Mouse (Mus musculus) forebrain, postnatal 0 days (tissue): Measurements from ENCODE around the gene Mboat2. TPM values are rescaled to one million over a fixed set of nuclear protein-coding genes. Genes with fewer than 3 reads are reported as not detected.

Experiments
- ATAC-seq: fragments of 200-750 bp; cut with Nextera tagmentation; 2 replicates; pipeline ENCODE4 v1.8.0; 2017; ENCODE audit warnings: mild to moderate bottlenecking, moderate library complexity
- DNase-seq: peaks from one replicate; pipeline ENCODE4 v3.0.0-alpha.2; 2015
- H3K27ac ChIP-seq: fragments of 300-500 bp; sonication (generic); 2 replicates; pipeline ENCODE4 v1.5.1; 2014; ENCODE audit warnings: low read depth, mild to moderate bottlenecking, antibody characterized with exemption, low read length, moderate library complexity, mixed read lengths
- H3K27me3 ChIP-seq: fragments of 300-500 bp; sonication (generic); 2 replicates; pipeline ENCODE4 v1.6.1; 2014; ENCODE audit warnings: mild to moderate bottlenecking, low read length, mixed read lengths; ENCODE audit not compliant: insufficient read depth
- H3K36me3 ChIP-seq: fragments of 300-500 bp; sonication (generic); 2 replicates; pipeline ENCODE4 v1.6.1; 2014; ENCODE audit warnings: mild to moderate bottlenecking, moderate library complexity; ENCODE audit not compliant: insufficient read depth
- H3K4me1 ChIP-seq: fragments of 300-500 bp; sonication (generic); 2 replicates; pipeline ENCODE4 v1.6.1; 2014; ENCODE audit warnings: antibody characterized with exemption; ENCODE audit not compliant: insufficient read depth
- H3K4me2 ChIP-seq: fragments of 300-500 bp; sonication (generic); 2 replicates; pipeline ENCODE4 v1.6.1; 2014; ENCODE audit warnings: low read depth, mild to moderate bottlenecking, moderate library complexity
- H3K4me3 ChIP-seq: fragments of 300-500 bp; sonication (generic); 2 replicates; pipeline ENCODE4 v1.5.1; 2014; ENCODE audit warnings: low read depth, low read length, mixed read lengths
- H3K9ac ChIP-seq: fragments of 300-500 bp; sonication (generic); 2 replicates; pipeline ENCODE4 v1.6.1; 2014; ENCODE audit warnings: mild to moderate bottlenecking
- H3K9me3 ChIP-seq: fragments of 300-500 bp; sonication (generic); 2 replicates; pipeline ENCODE4 v1.6.1; 2016; ENCODE audit warnings: low read length
- CTCF ChIP-seq: sonication (generic); IDR thresholded peaks from 2 replicates; pipeline ENCODE4 v1.5.1; 2016; ENCODE audit warnings: antibody characterized with exemption, control low read depth, low read depth
- WGBS: fragments of 180-500 bp; shearing (Covaris S2); extraction: QIAGEN DNeasy Blood & Tissue Kit; methylation state at CpG from one replicate; pipeline ENCODE4 v1.1.7; 2014; 5-methylcytosine and 5-hydroxymethylcytosine counted together
- polyA plus RNA-seq: library from polyadenylated mRNA; unstranded; fragments of >200 nt; fragmentation: Nextera tagmentation; extraction: Ambion mirVana; gene quantifications from 2 replicates; pipeline ENCODE4 v1.2.1, GENCODE M21; 2015
- total RNA-seq: library from RNA; depleted of rRNA; stranded (reverse); fragments of >200 nt; gene quantifications from 2 replicates; pipeline ENCODE4 v1.2.3, GENCODE M21; 2014; rRNA removed

Gene Mboat2
- total RNA-seq = 60.2 and 69.3 TPM in 2 replicates
- 54.0 and 73.2 TPM in 2 replicates for polyA plus RNA-seq

DNA sequence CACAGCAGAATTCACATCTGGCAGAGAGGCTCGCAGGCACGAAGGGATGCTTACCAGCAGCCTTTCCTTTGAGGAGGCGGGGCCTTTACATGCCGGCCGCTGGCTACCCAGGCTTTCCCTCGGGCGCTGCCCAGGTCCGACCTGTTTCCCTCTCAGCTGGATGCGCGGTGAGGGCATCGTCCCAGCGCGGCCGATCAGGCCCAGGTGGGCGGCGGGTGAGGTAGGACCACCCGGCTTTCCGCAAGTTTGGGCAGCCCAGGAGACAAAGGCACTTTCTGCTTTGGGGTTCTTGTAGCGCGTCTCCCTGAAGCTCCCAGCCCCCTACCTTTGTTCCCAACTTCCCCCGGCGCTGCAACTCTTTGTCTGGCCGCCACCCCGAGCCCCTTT lies at the start of gene Mboat2:
Gene Mboat2 (plus strand): TSS at position 114 of the 387 bp plus-strand sequence.
- H3K9ac ChIP-seq = peak within 1 kb of the TSS; percentile 99
- peaks cover 15% of the 10 kb centered on the region for H3K4me1 ChIP-seq
- no peaks in the 10 kb centered on the region for H3K36me3 ChIP-seq
- DNase-seq = no peak
- WGBS = 2% methylated on average over 24 of the region's 24 CpGs
- peak; percentile 7 for ATAC-seq
- no peaks in the 10 kb centered on the region for H3K9me3 ChIP-seq
- no peak for TF ChIP-seq CTCF
- H3K4me2 ChIP-seq = peak within 1 kb of the TSS; percentile 72
- H3K4me3 ChIP-seq = peak within 1 kb of the TSS; percentile 97
- H3K27ac ChIP-seq = peak within 1 kb of the TSS; percentile 97
- H3K27me3 ChIP-seq = no peaks in the 10 kb centered on the region

DNA sequence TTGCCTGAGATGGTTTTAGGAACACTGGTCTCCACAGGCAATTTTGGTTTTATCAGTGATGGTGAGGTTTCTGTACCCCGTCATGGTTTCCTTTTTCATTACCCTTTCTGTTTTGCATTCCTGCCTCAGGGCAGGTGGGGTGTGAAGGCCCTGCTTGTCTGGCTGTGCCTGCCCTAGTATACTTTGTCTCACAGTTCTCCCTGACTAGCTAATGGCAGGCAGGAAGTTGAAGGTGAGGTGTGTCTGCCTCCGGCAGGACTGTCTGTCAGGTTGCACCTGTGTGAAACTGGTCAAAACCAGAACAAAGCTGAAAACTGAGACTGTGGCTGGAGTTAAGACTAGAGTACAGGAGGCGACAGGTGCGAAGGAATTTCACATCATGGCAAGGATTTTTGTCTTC lies 46.9 kb upstream of the Mboat2 start:
- no peak overlapping the region for H3K4me2 ChIP-seq
- no peaks in the 10 kb centered on the region for H3K4me1 ChIP-seq
- no peak for DNase-seq
- no peaks in the 10 kb centered on the region for H3K36me3 ChIP-seq
- H3K9ac ChIP-seq = no peak overlapping the region
- H3K4me3 ChIP-seq = no peak overlapping the region
- no peak for ATAC-seq
- 77% methylated on average over 4 of the region's 4 CpGs for WGBS
- H3K27me3 ChIP-seq = no peaks in the 10 kb centered on the region
- H3K9me3 ChIP-seq = no peaks in the 10 kb centered on the region
- no peak overlapping the region for H3K27ac ChIP-seq
- no peak for TF ChIP-seq CTCF

DNA sequence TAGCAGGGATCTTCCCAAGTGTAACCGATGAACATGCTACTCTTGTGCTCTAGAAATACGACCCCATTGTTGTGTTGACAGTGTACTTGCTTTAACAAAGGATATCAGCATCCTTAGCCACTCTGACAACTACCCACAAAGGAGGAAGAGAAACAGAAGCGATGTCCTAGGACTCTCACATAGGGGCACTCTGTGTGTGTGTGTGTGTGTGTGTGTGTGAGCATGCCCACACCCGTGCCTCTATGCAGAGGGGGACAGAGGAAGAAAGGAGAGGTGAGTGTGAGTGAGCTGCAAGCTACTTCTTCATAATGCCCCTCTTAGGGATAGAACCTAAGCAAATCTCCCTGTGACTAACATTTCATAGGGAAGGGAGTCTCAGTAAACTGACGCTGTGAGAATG lies 44.8 kb upstream of the Mboat2 start:
- no peaks in the 10 kb centered on the region for H3K4me1 ChIP-seq
- no peak overlapping the region for H3K4me2 ChIP-seq
- H3K4me3 ChIP-seq = no peak overlapping the region
- 70% methylated on average over 5 of the region's 5 CpGs for WGBS
- no peak for TF ChIP-seq CTCF
- no peak overlapping the region for H3K9ac ChIP-seq
- H3K9me3 ChIP-seq = no peaks in the 10 kb centered on the region
- H3K27me3 ChIP-seq = no peaks in the 10 kb centered on the region
- H3K36me3 ChIP-seq = no peaks in the 10 kb centered on the region
- ATAC-seq (no peak), DNase-seq (no peak)
- H3K27ac ChIP-seq = no peak overlapping the region

DNA sequence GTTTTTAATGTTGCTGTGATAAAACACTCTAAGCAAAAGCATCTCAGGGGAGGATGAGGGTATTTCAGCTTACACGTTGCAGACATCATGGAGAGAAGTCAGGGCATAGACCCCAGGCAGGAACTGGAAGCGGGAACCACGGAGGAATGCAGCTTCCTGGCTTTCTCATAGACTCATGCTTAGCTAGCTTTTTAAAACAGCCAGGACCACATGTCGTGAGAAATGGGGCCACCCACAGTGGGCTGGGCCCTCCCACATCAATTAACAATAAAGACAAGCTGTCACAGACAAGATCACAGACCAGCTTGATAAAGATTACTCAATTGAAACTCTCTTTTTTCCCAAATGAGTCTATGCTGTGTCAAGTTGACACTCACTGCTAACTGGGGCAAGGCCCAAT lies 44.4 kb upstream of the Mboat2 start:
- no peaks in the 10 kb centered on the region for H3K4me1 ChIP-seq
- no peaks in the 10 kb centered on the region for H3K9me3 ChIP-seq
- no peak overlapping the region for H3K27ac ChIP-seq
- ATAC-seq (peak; percentile 25; the same call in 1 of the 2 replicates), DNase-seq (no peak)
- no peak overlapping the region for H3K9ac ChIP-seq
- no peak overlapping the region for H3K4me3 ChIP-seq
- no peak for TF ChIP-seq CTCF
- H3K36me3 ChIP-seq = no peaks in the 10 kb centered on the region
- no peaks in the 10 kb centered on the region for H3K27me3 ChIP-seq
- WGBS = 18% methylated on average over 4 of the region's 4 CpGs
- no peak overlapping the region for H3K4me2 ChIP-seq

- no peaks in the 10 kb centered on the region for H3K4me1 ChIP-seq
- ATAC-seq (no peak), DNase-seq (no peak)
- H3K27ac ChIP-seq = no peak overlapping the region
- no peaks in the 10 kb centered on the region for H3K9me3 ChIP-seq
- TF ChIP-seq CTCF = no peak
- H3K36me3 ChIP-seq = no peaks in the 10 kb centered on the region
- no peak overlapping the region for H3K9ac ChIP-seq
- H3K4me3 ChIP-seq = no peak overlapping the region
- 87% methylated on average over 1 of the region's 1 CpGs for WGBS
- H3K27me3 ChIP-seq = no peaks in the 10 kb centered on the region
- H3K4me2 ChIP-seq = no peak overlapping the region
Measured at GRCm38 (mm10) chr12:24789659-24790058, 41.0 kb upstream of the Mboat2 start.

DNA sequence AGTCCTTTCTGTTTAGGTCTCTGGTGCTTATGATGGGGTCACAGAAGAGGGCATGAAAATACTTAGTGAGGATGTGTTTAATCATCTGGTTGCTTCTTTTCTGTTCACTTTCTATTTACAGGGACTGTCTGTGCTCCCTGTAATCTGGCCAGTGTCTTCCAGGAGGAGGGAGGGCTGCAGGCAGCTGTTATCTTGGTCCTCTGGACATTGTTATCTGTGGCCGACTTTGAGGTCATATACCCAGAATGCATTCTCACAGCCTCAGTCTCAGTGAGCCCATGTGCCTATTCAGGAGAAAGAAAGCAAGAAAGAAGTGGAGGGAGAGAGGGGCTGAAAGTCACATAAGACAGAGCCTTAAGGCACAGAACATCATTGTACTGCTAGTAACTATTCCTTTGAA lies 19.4 kb upstream of the Mboat2 start:
- ATAC-seq = no peak

DNA sequence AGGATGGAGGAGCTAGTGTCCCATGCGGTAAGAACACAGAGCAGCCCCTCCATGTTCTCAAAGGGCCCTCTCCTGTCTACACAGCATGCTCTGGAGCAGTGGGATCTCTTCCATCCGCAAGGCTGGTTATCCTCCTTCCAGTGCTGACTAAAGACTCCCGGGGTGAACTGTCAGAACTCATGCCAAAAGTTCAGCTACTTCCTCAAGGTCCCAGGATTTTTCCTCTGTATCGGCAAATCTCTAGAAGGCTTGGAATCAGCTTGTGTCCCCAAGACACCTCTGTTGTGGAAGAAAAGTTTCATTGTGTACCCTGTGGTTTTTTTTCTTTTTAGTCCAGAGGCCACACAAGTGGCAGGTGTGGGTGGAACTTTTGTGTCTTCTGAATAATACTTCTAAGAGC lies 18.8 kb upstream of the Mboat2 start:
- H3K4me3 ChIP-seq = no peak overlapping the region
- no peak overlapping the region for H3K9ac ChIP-seq
- H3K27me3 ChIP-seq = no peaks in the 10 kb centered on the region
- H3K36me3 ChIP-seq = 0 out of 2 replicates have a peak, but pooled peaks cover 3% of the 10 kb centered on the region
- no peak for TF ChIP-seq CTCF
- no peak overlapping the region for H3K27ac ChIP-seq
- H3K9me3 ChIP-seq = no peaks in the 10 kb centered on the region
- no peak for DNase-seq
- H3K4me2 ChIP-seq = no peak overlapping the region
- ATAC-seq = no peak
- WGBS = 66% methylated on average over 4 of the region's 4 CpGs
- no peaks in the 10 kb centered on the region for H3K4me1 ChIP-seq

More for the DNA sequence above, 19.4 kb upstream of the Mboat2 start:
- no peaks in the 10 kb centered on the region for H3K27me3 ChIP-seq
- TF ChIP-seq CTCF = no peak
- no peak overlapping the region for H3K4me2 ChIP-seq
- WGBS = 51% methylated on average over 1 of the region's 1 CpGs
- no peak for DNase-seq
- H3K4me3 ChIP-seq = no peak overlapping the region
- H3K4me1 ChIP-seq = no peaks in the 10 kb centered on the region
- H3K9me3 ChIP-seq = no peaks in the 10 kb centered on the region
- no peak overlapping the region for H3K27ac ChIP-seq
- H3K9ac ChIP-seq = no peak overlapping the region
- H3K36me3 ChIP-seq = 0 out of 2 replicates have a peak, but pooled peaks cover 3% of the 10 kb centered on the region

DNA sequence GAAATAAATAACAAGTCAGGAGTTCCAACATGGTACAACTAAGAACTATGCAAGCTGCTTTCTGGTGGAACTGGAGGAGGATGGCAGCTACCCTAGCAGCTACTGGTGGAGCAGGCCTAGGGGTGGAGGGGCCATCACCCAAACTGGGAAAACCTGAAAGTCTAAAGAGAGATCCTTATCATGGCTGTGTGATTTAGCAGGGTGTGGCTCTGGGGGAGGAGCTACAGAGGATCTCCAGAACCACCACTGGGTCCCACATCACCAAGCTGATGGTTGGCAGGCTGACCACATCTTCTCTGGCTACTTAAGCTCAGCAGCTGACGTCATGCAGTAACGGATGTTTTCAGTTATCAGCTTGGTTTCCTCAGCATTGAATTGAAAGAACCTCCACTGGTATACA lies 7.8 kb upstream of the Mboat2 start:
- no peaks in the 10 kb centered on the region for H3K36me3 ChIP-seq
- WGBS = 80% methylated on average over 2 of the region's 2 CpGs
- no peak for ATAC-seq
- H3K9me3 ChIP-seq = no peaks in the 10 kb centered on the region
- H3K4me3 ChIP-seq = no peak overlapping the region
- H3K4me1 ChIP-seq = no peaks in the 10 kb centered on the region
- no peak overlapping the region for H3K27ac ChIP-seq
- no peak for DNase-seq
- no peak for TF ChIP-seq CTCF
- no peaks in the 10 kb centered on the region for H3K27me3 ChIP-seq
- no peak overlapping the region for H3K4me2 ChIP-seq
- H3K9ac ChIP-seq = no peak overlapping the region
